Mouse (Mus musculus) ES-E14 (cell line): Measurements from ENCODE around the gene 2610042L04Rik.
"Not testable (repeated sequence)": the region's sequence is repeated elsewhere in the genome, so short reads cannot be mapped to it uniquely, and the experiment has no call there.

Source experiments
- CHD2 ChIP-seq: IDR thresholded peaks from 2 replicates; pipeline ENCODE4 v1.6.1; 2014; ENCODE audit warnings: mild to moderate bottlenecking, low read depth, low read length, inconsistent platforms
- HCFC1 ChIP-seq: IDR thresholded peaks from 2 replicates; pipeline ENCODE4 v1.6.1; 2012; ENCODE audit warnings: low read length, inconsistent platforms, borderline replicate concordance; ENCODE audit not compliant: insufficient read depth
- MAFK ChIP-seq: IDR thresholded peaks from 2 replicates; pipeline ENCODE4 v1.6.1; 2014; ENCODE audit warnings: mild to moderate bottlenecking, low read depth, low read length, inconsistent platforms; ENCODE audit not compliant: insufficient read depth
- ZC3H11A ChIP-seq: IDR thresholded peaks from 2 replicates; pipeline ENCODE4 v1.6.1; 2012; ENCODE audit warnings: low read depth, mild to moderate bottlenecking, inconsistent platforms, low read length, borderline replicate concordance
- ZNF384 ChIP-seq: IDR thresholded peaks from 2 replicates; pipeline ENCODE4 v1.6.1; 2012; ENCODE audit warnings: low read depth, low read length, inconsistent platforms

DNA sequence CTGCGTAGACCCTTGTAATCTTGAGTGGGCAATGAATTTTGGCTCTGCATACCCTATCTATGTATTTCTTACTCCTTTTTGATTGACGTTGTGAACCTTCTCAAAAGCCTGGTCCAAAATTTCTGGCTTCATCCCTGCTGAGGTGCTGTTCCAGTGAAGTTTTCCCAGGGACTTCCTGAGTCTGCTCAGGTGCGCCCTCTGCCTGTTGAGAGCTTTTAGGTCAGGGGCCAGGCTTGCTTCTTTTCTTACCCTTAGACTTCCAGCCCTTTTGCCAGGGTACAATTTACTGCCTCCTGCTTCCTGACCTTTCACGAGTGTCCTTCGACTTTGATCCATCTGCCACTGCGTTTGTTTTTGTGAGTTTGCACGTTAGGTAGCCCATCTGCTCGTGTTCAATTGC, 943 bp downstream of the 2610042L04Rik start:
- TF ChIP-seq HCFC1, MAFK, ZC3H11A, ZNF384, CHD2: not testable (repeated sequence)
